Mouse (Mus musculus): ENCODE measurements at regions not wholly inside any gene's neighbourhood (a gene's known extent, or its start where the extent isn't known, plus 50 kb on each side); places are given as distances from the start of the nearest gene placed in this dataset.

GRCm38 (mm10) chr7:95547256-95547655 is 623.8 kb upstream of the Tenm4 start:
- H3K4me1 ChIP-seq (ENCODE audit: control insufficient read depth in 1 of 2, insufficient read depth in 2 of 2, low read length in 2 of 2): no peaks in the 10 kb centered on the region
- no peak overlapping the region for H3K4me3 ChIP-seq (ENCODE audit: control insufficient read depth in 1 of 2, insufficient read depth in 1 of 2, low read depth in 2 of 2, low read length in 2 of 2)
- H3K27ac ChIP-seq (ENCODE audit: control insufficient read depth, low read depth, low read length): no peak overlapping the region
- TF ChIP-seq ZMIZ1 (IDR thresholded peaks at IDR 0.05; ENCODE audit: low read depth, low read length) (no peak), POLR2AphosphoS5 (IDR thresholded peaks at IDR 0.05; ENCODE audit: borderline replicate concordance, low read depth, low read length) (no peak), ZC3H11A (IDR thresholded peaks at IDR 0.05; ENCODE audit: low read depth, low read length) (no peak), TAL1 (IDR thresholded peaks at IDR 0.05; ENCODE audit: low read length) (no peak), ELF1 (IDR thresholded peaks at IDR 0.05; ENCODE audit: low read depth, low read length) (no peak), CTCF (IDR thresholded peaks at IDR 0.05 in 2 of 3, conservative IDR thresholded peaks at IDR 0.05 in 1 of 3; ENCODE audit: control insufficient read depth in 1 of 3, insufficient read depth in 1 of 3, low read depth in 2 of 3, low read length in 3 of 3, poor library complexity in 1 of 3, severe bottlenecking in 1 of 3) (no peak), NRF1 (IDR thresholded peaks at IDR 0.05; ENCODE audit: insufficient read depth, low read depth, low read length, poor library complexity, severe bottlenecking) (no peak), CHD2 (IDR thresholded peaks at IDR 0.05; ENCODE audit: low read length) (no peak), ZNF384 (IDR thresholded peaks at IDR 0.05; ENCODE audit: low read depth, low read length) (no peak), TBP (IDR thresholded peaks at IDR 0.05; ENCODE audit: low read depth, low read length) (no peak), MAZ (IDR thresholded peaks at IDR 0.05; ENCODE audit: low read depth, low read length) (no peak), POLR2AphosphoS2 (IDR thresholded peaks at IDR 0.05; ENCODE audit: low read length) (no peak), GABPA (IDR thresholded peaks at IDR 0.05; ENCODE audit: low read depth, low read length) (no peak), UBTF (IDR thresholded peaks at IDR 0.05; ENCODE audit: borderline replicate concordance, insufficient read depth, low read depth, low read length) (no peak)
- no peaks in the 10 kb centered on the region for H3K27me3 ChIP-seq (ENCODE audit: control insufficient read depth in 1 of 2, insufficient read depth in 2 of 2, low read length in 2 of 2)
- DNase-seq (ENCODE audit: low read depth, low spot score): no peak
- no peak overlapping the region for H3K9ac ChIP-seq (ENCODE audit: control insufficient read depth, low read depth, low read length, poor library complexity, severe bottlenecking)
- H3K79me2 ChIP-seq (ENCODE audit: control insufficient read depth, insufficient read depth, low read length, poor library complexity): no peaks in the 10 kb centered on the region
- H3K36me3 ChIP-seq (ENCODE audit: control insufficient read depth in 1 of 2, insufficient read depth in 2 of 2, low read length in 2 of 2): no peaks in the 10 kb centered on the region
- no peaks in the 10 kb centered on the region for H3K9me3 ChIP-seq (replicated peaks; ENCODE audit: insufficient read depth, low read length)

- Histone ChIP-seq H3K9ac (ENCODE audit: control insufficient read depth, low read depth, low read length, poor library complexity, severe bottlenecking) (no peak overlapping the region), H3K9me3 (replicated peaks; ENCODE audit: insufficient read depth, low read length) (no peaks in the 10 kb centered on the region), H3K4me1 (ENCODE audit: control insufficient read depth in 1 of 2, insufficient read depth in 2 of 2, low read length in 2 of 2) (no peaks in the 10 kb centered on the region), H3K4me3 (ENCODE audit: control insufficient read depth in 1 of 2, insufficient read depth in 1 of 2, low read depth in 2 of 2, low read length in 2 of 2) (no peak overlapping the region), H3K79me2 (ENCODE audit: control insufficient read depth, insufficient read depth, low read length, poor library complexity) (no peaks in the 10 kb centered on the region), H3K27me3 (ENCODE audit: control insufficient read depth in 1 of 2, insufficient read depth in 2 of 2, low read length in 2 of 2) (no peaks in the 10 kb centered on the region), H3K27ac (ENCODE audit: control insufficient read depth, low read depth, low read length) (no peak overlapping the region), H3K36me3 (ENCODE audit: control insufficient read depth in 1 of 2, insufficient read depth in 2 of 2, low read length in 2 of 2) (no peaks in the 10 kb centered on the region)
- DNase-seq (ENCODE audit: low read depth, low spot score): no peak
- TF ChIP-seq MEF2A (IDR thresholded peaks at IDR 0.05; ENCODE audit: extremely low read depth, insufficient replicate concordance, low read depth, low read length, poor library complexity, severe bottlenecking) (no peak), MYC (IDR thresholded peaks at IDR 0.05; ENCODE audit: low read depth, low read length) (no peak), TAL1 (IDR thresholded peaks at IDR 0.05; ENCODE audit: low read length) (no peak), RAD21 (IDR thresholded peaks at IDR 0.05; ENCODE audit: low read depth, low read length) (no peak), MAZ (IDR thresholded peaks at IDR 0.05; ENCODE audit: low read depth, low read length) (no peak), MYB (IDR thresholded peaks at IDR 0.05; ENCODE audit: low read depth, low read length) (no peak), TBP (IDR thresholded peaks at IDR 0.05; ENCODE audit: low read depth, low read length) (no peak), NRF1 (IDR thresholded peaks at IDR 0.05; ENCODE audit: insufficient read depth, low read depth, low read length, poor library complexity, severe bottlenecking) (no peak), MAFK (IDR thresholded peaks at IDR 0.05; ENCODE audit: borderline replicate concordance, low read depth, low read length) (no peak), MAX (IDR thresholded peaks at IDR 0.05; ENCODE audit: low read length) (no peak), ELF1 (IDR thresholded peaks at IDR 0.05; ENCODE audit: low read depth, low read length) (no peak), ZKSCAN1 (IDR thresholded peaks at IDR 0.05; ENCODE audit: low read depth, low read length) (no peak), TCF12 (IDR thresholded peaks at IDR 0.05; ENCODE audit: low read depth, low read length) (no peak), RCOR1 (IDR thresholded peaks at IDR 0.05; ENCODE audit: low read depth, low read length) (no peak), E2F4 (IDR thresholded peaks at IDR 0.05; ENCODE audit: borderline replicate concordance, low read depth, low read length) (no peak), JUND (IDR thresholded peaks at IDR 0.05; ENCODE audit: low read depth, low read length) (no peak), GABPA (IDR thresholded peaks at IDR 0.05; ENCODE audit: low read depth, low read length) (no peak), CTCF (IDR thresholded peaks at IDR 0.05 in 2 of 3, conservative IDR thresholded peaks at IDR 0.05 in 1 of 3; ENCODE audit: control insufficient read depth in 1 of 3, insufficient read depth in 1 of 3, low read depth in 2 of 3, low read length in 3 of 3, poor library complexity in 1 of 3, severe bottlenecking in 1 of 3) (no peak)
These were observed 620.9 kb upstream of the Tenm4 start for GRCm38 (mm10) chr7:95550099-95550498.
